Mouse (Mus musculus): ENCODE results near the gene Hcfc1. TPM values are rescaled to one million over a fixed set of nuclear protein-coding genes. Genes with fewer than 3 reads are reported as not detected.

The Hcfc1 gene
- polyA plus RNA-seq, 2 experiments, result 28.9 to 35.1 TPM

DNA sequence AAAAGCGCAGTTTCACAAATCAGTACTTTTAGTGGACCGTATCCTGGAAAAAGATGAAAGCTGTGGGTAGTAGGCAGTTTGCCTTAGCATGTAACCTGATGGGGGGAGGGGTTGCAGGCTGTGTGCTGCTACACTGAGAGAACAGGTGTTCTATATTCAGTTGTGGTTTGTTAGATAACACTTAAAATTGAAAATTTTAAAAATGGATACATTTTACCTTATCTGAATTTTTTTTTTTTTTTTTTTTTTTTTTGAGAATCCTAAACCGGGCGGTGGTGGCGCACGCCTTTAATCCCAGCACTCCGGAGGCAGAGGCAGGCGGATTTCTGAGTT, 43.6 kb downstream of the Hcfc1 start:
- peak overlapping the region; percentile 86 for H3K4me2 ChIP-seq (ENCODE audit: low read depth)
- peak overlapping the region; percentile 69 to 73 for H3K4me3 ChIP-seq (ENCODE audit: insufficient read depth in 1 of 2, low read depth in 2 of 2, low read length in 2 of 2)
- DNase-seq (ENCODE audit: low read depth in 3 of 3, low spot score in 3 of 3), result no peak
- no peak for ATAC-seq (ENCODE audit: insufficient read depth)
- peak overlapping the region; percentile 46 for H3K27ac ChIP-seq
- peak overlapping the region; percentile 61 for H3K9ac ChIP-seq (replicated peaks)
- 65% methylated on average over 8 of the region's 8 CpGs for WGBS (ENCODE audit: insufficient replicate concordance)
- no peaks in the 10 kb centered on the region for H3K9me3 ChIP-seq (ENCODE audit: control insufficient read depth, low read length)
- H3K4me1 ChIP-seq (replicated peaks; ENCODE audit: control insufficient read depth in 2 of 2, insufficient read depth in 2 of 2, low read length in 1 of 2), result peaks cover 0 to 3% of the 10 kb centered on the region in 2 experiments; a peak in 1 of 4 replicates
- H3K36me3 ChIP-seq (replicated peaks; ENCODE audit: control insufficient read depth, insufficient read depth, low read depth), result no peaks in the 10 kb centered on the region; the same call in 1 of the 2 replicates
- TF ChIP-seq EP300 (IDR thresholded peaks at IDR 0.05; ENCODE audit: low read depth) (no peak), CTCF (IDR thresholded peaks at IDR 0.05; ENCODE audit: low read depth) (no peak)
- no peaks in the 10 kb centered on the region for H3K27me3 ChIP-seq (ENCODE audit: control insufficient read depth, insufficient read depth, low read length)

DNA sequence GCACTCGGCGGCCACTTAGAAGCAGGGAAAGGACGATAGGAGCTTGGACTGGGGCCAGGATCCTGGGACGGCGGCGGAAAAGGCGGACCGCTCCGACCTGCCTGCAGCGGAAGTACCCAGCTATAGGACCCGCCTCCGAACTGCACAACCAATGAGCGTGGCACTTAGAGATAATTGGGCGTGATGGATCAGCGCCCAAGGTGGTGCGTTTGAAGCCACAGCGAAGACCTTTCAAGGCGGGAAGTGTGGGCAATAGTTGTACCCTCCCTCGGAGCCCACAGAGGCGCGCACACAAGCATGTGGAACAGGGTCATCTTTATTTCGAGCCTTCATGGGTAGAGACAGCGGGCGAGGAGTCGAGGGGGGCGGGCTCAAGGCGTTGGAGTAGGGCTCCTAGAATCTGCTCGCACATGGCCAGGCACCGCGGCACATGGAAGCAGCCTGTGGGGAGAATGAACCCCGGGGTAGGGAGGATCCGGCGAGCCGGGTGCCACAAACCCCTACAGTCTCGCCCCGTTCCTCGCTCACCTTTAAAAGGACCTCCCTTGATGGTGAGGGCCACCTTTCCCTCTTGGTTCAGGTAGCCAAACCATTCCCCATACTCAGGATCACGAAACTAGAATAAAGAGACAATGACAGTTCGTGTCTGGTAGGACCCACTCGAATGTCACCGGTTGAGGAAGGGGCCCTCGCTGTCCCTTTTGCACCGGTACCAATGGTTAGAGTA, 44.2 kb downstream of the Hcfc1 start, which contains the start of the genes Arhgap4 and Naa10:
TSS of gene Arhgap4 (minus strand) at position 48 of the 727 bp plus-strand sequence.
TSS of gene Naa10 (minus strand) at position 122 of the 727 bp plus-strand sequence.
- H3K27ac ChIP-seq, result peak within 1 kb of the TSS; percentile 46

DNA sequence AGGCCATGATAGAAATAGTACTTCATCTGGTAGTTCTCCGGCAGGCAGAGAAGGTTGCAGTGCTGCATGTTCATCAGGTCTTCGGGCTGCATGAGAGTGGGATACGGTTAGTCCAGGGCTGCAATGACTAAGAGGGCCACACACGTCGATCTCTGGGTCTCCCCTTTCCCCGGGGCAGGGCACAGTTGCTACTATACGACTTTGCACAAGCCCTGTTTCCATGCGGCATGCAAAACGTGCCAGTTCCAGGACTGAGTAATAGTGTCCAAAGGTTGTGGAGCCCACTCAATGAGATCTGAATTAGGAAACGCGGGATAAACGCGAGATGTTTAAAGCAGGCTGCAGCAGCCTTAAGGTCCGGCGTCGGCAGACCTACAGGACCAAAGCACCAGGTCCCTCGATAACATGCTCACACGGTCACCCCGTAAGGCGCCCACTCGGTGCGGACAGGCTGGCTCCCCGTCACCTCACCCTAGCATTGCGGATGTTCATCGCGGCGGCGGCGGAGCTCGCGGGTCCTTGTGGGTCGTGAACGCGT, 44.8 kb downstream of the Hcfc1 start:
- WGBS (ENCODE audit: insufficient replicate concordance), result 9% methylated on average over 34 of the region's 34 CpGs
- no peaks in the 10 kb centered on the region; the same call in 1 of the 2 replicates for H3K36me3 ChIP-seq (replicated peaks; ENCODE audit: control insufficient read depth, insufficient read depth, low read depth)
- no peaks in the 10 kb centered on the region for H3K27me3 ChIP-seq (ENCODE audit: control insufficient read depth, insufficient read depth, low read length)
- H3K9ac ChIP-seq (replicated peaks), result peak overlapping the region; percentile 77
- H3K4me3 ChIP-seq (ENCODE audit: insufficient read depth in 1 of 2, low read depth in 2 of 2, low read length in 2 of 2), result peak overlapping the region; percentile 73 to 79
- H3K9me3 ChIP-seq (ENCODE audit: control insufficient read depth, low read length), result no peaks in the 10 kb centered on the region
- peak overlapping the region; percentile 41 for H3K27ac ChIP-seq
- TF ChIP-seq CTCF (IDR thresholded peaks at IDR 0.05; ENCODE audit: low read depth) (no peak), EP300 (IDR thresholded peaks at IDR 0.05; ENCODE audit: low read depth) (no peak)
- peak; percentile 12; the same call in 1 of the 2 replicates for ATAC-seq (ENCODE audit: insufficient read depth)
- H3K4me1 ChIP-seq (replicated peaks; ENCODE audit: control insufficient read depth in 2 of 2, insufficient read depth in 2 of 2, low read length in 1 of 2), result peaks cover 0 to 3% of the 10 kb centered on the region in 2 experiments; a peak in 1 of 4 replicates
- no peak for DNase-seq (ENCODE audit: low read depth in 3 of 3, low spot score in 3 of 3)
- H3K4me2 ChIP-seq (ENCODE audit: low read depth), result peak overlapping the region; percentile 77

More for the DNA sequence above, 44.2 kb downstream of the Hcfc1 start, which contains the start of the genes Arhgap4 and Naa10:
- Histone ChIP-seq H3K9me3 (ENCODE audit: control insufficient read depth, low read length) (no peaks in the 10 kb centered on the region), H3K9ac (replicated peaks) (peak within 1 kb of the TSS; percentile 77), H3K36me3 (replicated peaks; ENCODE audit: control insufficient read depth, insufficient read depth, low read depth) (no peaks in the 10 kb centered on the region; the same call in 1 of the 2 replicates), H3K4me1 (replicated peaks; ENCODE audit: control insufficient read depth in 2 of 2, insufficient read depth in 2 of 2, low read length in 1 of 2) (peaks cover 0 to 3% of the 10 kb centered on the region in 2 experiments; a peak in 1 of 4 replicates), H3K4me2 (ENCODE audit: low read depth) (peak within 1 kb of the TSS; percentile 86), H3K27me3 (ENCODE audit: control insufficient read depth, insufficient read depth, low read length) (no peaks in the 10 kb centered on the region), H3K4me3 (ENCODE audit: insufficient read depth in 1 of 2, low read depth in 2 of 2, low read length in 2 of 2) (peak within 1 kb of the TSS; percentile 73 to 79)
- WGBS (ENCODE audit: insufficient replicate concordance), result 7% methylated on average over 43 of the region's 43 CpGs
- DNase-seq (ENCODE audit: low read depth in 3 of 3, low spot score in 3 of 3) (peak; percentile 73 to 76 (median 74)), ATAC-seq (ENCODE audit: insufficient read depth) (peak; percentile 98)
- TF ChIP-seq EP300 (IDR thresholded peaks at IDR 0.05; ENCODE audit: low read depth), result no peak
- no peak for TF ChIP-seq CTCF (IDR thresholded peaks at IDR 0.05; ENCODE audit: low read depth)

DNA sequence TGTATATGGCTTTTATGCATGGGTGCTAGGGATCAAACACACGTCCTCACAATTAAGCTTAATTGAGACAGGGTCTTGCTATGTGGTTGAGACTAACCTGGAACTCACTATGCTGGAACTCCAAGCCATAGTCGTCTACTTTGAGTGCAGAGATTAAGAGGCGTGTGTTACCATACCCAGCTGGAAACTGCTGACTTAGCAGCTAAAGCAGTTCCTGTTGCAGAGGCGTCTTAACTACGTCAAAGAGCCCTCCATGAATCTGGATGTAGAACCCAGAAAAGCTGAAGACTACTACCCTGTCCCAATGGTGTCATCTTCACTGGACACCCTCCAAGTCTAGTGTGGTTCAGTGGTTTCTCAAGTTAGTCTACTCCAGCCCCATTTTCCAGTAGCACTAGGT, 47.5 kb downstream of the Hcfc1 start:
- Histone ChIP-seq H3K4me3 (ENCODE audit: insufficient read depth in 1 of 2, low read depth in 2 of 2, low read length in 2 of 2) (no peak overlapping the region), H3K27ac (no peak overlapping the region), H3K9ac (replicated peaks) (no peak overlapping the region), H3K4me1 (replicated peaks; ENCODE audit: control insufficient read depth in 2 of 2, insufficient read depth in 2 of 2, low read length in 1 of 2) (peaks cover 2 to 15% of the 10 kb centered on the region in 2 experiments; a peak in 2 of 4 replicates), H3K36me3 (replicated peaks; ENCODE audit: control insufficient read depth, insufficient read depth, low read depth) (no peaks in the 10 kb centered on the region; the same call in 1 of the 2 replicates), H3K27me3 (ENCODE audit: control insufficient read depth, insufficient read depth, low read length) (no peaks in the 10 kb centered on the region), H3K9me3 (ENCODE audit: control insufficient read depth, low read length) (no peaks in the 10 kb centered on the region), H3K4me2 (ENCODE audit: low read depth) (no peak overlapping the region)
- ATAC-seq (ENCODE audit: insufficient read depth) (no peak), DNase-seq (ENCODE audit: low read depth in 3 of 3, low spot score in 3 of 3) (no peak)
- WGBS (ENCODE audit: insufficient replicate concordance), result 65% methylated on average over 5 of the region's 5 CpGs
- TF ChIP-seq CTCF (IDR thresholded peaks at IDR 0.05; ENCODE audit: low read depth), result no peak
- no peak for TF ChIP-seq EP300 (IDR thresholded peaks at IDR 0.05; ENCODE audit: low read depth)

DNA sequence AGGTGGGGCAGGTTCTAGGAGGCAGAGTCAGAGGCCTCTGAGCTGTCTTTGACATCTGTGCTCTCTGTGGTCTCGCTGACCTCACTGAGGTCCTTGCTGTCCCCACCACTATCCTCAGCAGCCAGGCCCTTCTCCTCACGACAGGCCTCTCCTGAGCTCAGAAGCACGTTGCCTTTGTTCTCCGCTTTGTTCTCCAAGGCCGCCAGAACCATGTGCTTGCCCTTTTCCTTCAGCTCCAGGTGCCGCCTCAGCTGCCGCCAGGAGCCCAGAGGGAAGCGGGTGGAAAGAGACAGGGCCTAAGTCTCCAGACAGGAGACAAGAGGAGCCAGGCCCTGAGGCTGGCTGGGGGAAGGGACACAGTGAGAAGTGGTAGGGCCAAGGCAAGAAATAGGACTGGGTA, 49.2 kb downstream of the Hcfc1 start:
- Histone ChIP-seq H3K9ac (replicated peaks) (no peak overlapping the region), H3K36me3 (replicated peaks; ENCODE audit: control insufficient read depth, insufficient read depth, low read depth) (no peaks in the 10 kb centered on the region; the same call in 1 of the 2 replicates), H3K4me2 (ENCODE audit: low read depth) (no peak overlapping the region), H3K9me3 (ENCODE audit: control insufficient read depth, low read length) (no peaks in the 10 kb centered on the region), H3K27ac (no peak overlapping the region), H3K4me1 (replicated peaks; ENCODE audit: control insufficient read depth in 2 of 2, insufficient read depth in 2 of 2, low read length in 1 of 2) (peaks cover 2 to 15% of the 10 kb centered on the region in 2 experiments; a peak in 2 of 4 replicates), H3K27me3 (ENCODE audit: control insufficient read depth, insufficient read depth, low read length) (no peaks in the 10 kb centered on the region), H3K4me3 (ENCODE audit: insufficient read depth in 1 of 2, low read depth in 2 of 2, low read length in 2 of 2) (no peak overlapping the region)
- WGBS (ENCODE audit: insufficient replicate concordance), result 67% methylated on average over 8 of the region's 8 CpGs
- TF ChIP-seq EP300 (IDR thresholded peaks at IDR 0.05; ENCODE audit: low read depth) (no peak), CTCF (IDR thresholded peaks at IDR 0.05; ENCODE audit: low read depth) (no peak)
- no peak for DNase-seq (ENCODE audit: low read depth in 3 of 3, low spot score in 3 of 3)
- ATAC-seq (ENCODE audit: insufficient read depth), result no peak

Data from liver, embryonic 14.5 days (tissue).